Mouse (Mus musculus) gonadal fat pad, adult 2 months (tissue): ENCODE data around the gene Asic1. TPM values are rescaled to one million over a fixed set of nuclear protein-coding genes. Genes with fewer than 3 reads are reported as not detected.

Experiments
- DNase-seq: peaks from one replicate; pipeline ENCODE4 v3.0.0-alpha.2; 2012; ENCODE audit warnings: low read depth
- polyA plus RNA-seq: library from polyadenylated mRNA; depleted of rRNA; stranded (reverse); fragments of >200 nt; gene quantifications from 2 replicates; pipeline ENCODE4 v1.2.3, GENCODE M21; 2012

The Asic1 gene
- polyA plus RNA-seq, 1 experiment = 0.18 TPM

DNA sequence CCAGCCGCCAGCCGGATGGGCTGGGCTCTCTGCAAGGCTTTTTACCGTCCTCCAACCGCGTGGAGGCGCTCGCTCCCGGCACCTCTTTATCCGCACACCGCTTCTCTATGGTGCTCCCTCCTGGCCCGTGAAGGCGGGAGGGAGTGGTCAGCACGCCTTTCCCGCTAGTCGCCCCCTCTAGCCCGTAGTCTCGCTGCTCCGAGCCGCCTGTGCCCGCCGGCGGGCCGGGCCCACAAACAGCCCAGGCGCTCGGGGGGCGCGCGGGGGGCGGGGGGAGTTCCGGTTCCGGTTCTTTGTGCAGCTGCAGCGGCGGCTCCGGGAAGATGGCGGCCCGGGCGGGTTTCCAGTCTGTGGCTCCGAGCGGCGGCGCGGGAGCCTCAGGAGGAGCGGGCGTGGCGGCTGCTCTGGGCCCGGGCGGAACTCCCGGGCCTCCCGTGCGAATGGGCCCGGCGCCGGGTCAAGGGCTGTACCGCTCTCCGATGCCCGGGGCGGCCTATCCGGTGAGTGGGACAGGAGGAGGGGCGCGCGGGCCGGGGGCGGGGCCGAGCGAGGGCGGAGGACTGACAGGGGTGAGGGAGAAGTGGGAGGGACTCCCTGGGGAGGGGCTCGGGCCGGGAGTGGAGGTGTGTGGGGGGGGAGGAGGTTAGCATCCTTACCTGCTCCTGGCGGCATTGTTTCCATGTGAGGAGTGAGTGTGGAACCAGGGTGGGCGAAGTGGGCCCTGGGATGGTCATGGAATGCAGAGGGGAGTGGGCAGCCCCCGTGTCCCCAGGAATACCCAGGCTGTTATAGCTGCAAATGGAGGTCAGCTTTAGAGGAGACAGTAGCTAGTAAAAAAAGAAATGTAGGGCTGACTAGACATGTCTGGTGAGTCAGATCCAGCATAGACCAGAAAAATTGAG, 32.1 kb downstream of the Asic1 start, which contains the start of gene Smarcd1:
Gene Smarcd1 (plus strand): TSS at position 131 of the 902 bp plus-strand sequence.
- DNase-seq = no peak

GRCm38 (mm10) chr15:99703104-99703503, 32.9 kb downstream of the Asic1 start:
- DNase-seq = no peak

DNA sequence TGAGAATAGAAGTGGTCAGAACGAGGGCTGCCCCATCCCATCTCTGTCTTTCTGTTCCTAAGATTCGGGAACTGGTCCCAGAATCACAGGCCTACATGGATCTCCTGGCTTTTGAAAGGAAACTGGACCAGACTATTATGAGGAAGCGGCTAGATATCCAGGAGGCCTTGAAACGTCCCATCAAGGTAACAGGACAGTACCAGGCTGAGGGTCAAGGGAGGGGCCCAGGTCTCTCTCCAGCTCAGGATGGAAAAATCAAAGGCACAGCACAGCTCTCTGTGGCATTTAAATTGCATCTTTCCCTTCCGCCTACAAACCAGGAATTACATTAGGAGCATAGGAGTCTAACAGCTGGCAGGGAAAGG, 33.5 kb downstream of the Asic1 start:
- no peak for DNase-seq

GRCm38 (mm10) chr15:99704041-99704681, 34.0 kb downstream of the Asic1 start:
- no peak for DNase-seq

DNA sequence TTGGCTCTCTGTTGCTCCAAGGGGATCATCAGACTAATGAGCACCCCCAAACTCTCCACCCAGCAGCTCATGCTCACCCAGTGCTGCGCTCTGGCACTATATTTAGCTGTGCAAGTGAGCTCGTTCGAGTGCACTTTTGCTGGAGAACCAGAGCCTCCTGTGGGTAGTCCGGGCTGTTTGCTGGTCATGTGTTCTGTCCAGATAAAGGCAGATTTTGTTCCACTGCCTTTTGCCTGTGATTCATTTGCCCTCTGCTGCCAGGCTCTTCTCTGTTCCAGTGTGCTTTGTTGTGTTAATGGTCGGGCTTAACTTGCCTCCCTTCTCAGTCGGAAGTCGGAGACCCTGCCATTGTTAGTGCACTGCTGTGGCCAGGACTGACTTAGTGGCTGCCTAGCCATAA, 34.7 kb downstream of the Asic1 start:
- no peak for DNase-seq

GRCm38 (mm10) chr15:99705440-99706048, 35.4 kb downstream of the Asic1 start, which contains the start of gene Gm17349:
Gm17349 (minus strand) TSS chr15:99705490.
- no peak for DNase-seq

- DNase-seq = no peak
Measured at GRCm38 (mm10) chr15:99708176-99708575, 38.0 kb downstream of the Asic1 start.

DNA sequence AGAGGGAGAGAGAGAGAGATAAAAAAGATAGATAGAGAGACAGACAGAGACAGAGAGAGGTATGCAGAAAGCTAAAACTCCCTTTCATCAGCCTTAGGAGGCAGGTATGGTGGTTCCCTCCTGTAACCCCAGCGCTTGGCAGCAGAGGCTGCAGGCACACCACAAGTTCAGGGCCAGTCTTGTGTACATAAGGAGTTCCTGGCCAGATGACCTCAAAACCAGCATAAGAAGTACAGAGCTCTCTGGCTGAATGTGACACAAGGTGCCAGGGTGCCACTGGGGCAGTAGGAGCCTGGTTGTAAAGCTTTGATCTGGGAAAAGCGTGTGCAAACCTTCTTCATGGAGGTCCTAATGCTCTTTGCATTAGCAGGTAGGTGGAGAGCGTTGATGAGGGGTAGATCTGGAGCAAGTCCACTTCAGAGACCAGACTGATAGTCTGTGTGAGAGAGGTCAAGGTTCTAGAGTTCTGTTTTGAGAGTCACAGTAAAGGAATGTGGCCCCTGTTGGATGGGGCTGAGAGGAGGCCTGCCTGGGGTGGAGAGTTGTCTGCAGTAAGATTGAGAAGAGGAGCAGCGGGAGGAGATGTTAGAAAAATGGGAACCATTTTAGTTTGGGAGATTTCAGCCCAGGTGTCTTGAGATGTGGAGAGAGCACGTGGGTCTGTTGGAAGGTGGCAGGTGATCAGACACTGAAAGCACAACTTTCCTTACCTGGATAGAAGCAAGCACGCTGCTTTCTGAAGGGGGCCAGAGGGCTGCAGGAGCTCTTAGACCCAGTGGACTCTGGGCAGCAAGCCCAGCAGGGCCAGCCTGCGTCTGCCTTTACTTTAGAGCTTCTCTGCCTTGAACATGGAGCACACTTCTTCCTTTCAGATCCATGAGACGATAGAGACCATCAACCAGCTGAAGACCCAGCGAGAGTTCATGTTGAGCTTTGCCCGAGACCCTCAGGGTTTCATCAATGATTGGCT, 40.3 kb downstream of the Asic1 start:
- DNase-seq = no peak

- DNase-seq = no peak
Measured at GRCm38 (mm10) chr15:99711491-99711890, 41.3 kb downstream of the Asic1 start.

DNA sequence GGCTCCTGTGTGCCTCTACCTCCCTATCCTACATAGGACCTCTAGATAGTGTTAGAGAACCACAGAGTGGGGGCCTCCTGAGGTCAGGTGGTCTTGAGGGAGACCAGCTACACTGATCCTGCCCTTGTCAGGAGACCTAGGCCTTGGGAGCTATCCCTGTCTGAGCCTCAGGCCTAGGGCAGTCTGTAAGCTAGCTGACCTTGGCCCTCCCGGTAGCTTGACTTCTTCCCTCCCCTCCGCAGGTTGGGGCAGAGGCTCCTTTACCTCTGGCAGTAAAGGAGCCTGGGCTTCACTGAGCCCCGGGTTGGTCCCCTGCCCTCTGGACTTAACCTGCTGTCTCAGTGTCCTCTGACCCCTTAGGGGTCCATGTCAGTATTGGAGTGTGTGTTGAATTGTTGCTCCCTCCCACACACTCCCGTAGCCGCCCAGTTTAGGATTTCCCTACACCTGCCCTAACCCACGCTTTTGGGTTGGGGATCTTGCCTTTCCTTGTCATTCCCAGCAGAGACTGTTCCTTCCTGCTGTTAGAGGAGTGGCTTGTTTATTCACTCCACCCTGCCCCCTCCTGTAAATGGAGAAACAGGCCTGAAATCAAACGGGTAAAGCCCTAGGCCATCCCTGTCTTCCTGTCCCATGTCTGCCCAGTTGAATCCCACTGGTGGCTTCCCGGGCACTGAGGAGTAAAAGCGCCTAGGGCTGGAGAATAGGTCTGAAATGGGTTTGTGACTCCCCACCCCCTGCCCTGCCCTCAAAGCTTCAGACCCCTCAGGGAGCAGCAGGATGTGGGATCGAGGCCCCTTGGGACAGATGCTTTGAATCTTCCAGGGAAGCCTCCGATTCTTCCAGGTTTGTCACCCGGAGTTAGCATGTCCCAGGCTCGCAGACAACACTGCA, 42.7 kb downstream of the Asic1 start:
- no peak for DNase-seq

- no peak for DNase-seq
Measured at GRCm38 (mm10) chr15:99713569-99713968, 43.4 kb downstream of the Asic1 start.

DNA sequence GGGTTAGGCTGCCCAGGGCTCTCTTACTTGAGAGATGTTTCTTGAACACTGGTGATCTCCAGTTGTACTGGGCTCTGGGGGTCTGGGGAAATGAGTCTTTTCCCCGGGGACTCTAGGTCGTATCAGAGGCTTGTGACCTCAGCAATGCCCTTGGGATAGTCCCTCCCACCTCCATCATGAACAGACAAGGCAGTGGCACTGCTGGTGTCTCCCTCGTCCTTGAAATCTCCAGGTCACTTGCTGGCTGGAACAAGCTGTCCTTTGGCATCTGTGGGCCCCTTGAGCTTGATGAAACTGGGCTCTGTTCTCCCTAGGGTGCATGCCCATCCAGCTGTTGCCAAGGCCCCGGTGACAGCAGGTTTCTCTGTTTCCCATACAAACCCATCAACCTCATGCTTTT, 44.0 kb downstream of the Asic1 start:
- no peak for DNase-seq

DNA sequence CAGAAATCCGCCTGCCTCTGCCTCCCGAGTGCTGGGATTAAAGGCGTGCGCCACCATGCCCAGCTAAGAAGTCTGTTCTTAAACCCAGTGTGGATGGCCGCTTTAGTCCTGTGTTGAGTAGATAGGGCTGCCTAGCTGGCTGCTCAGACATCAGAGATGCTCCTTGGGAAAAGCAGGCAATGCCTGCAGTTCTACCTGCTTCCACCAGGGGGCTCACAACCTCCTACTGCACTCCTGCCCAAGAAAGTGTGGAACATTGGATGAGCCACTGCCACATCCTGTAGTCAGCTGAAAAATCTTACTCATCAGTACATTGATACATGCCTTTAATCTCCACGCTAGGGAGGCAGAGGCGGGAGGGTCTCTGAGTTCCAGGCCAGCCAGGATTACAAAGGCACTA, 44.7 kb downstream of the Asic1 start:
- DNase-seq = no peak

DNA sequence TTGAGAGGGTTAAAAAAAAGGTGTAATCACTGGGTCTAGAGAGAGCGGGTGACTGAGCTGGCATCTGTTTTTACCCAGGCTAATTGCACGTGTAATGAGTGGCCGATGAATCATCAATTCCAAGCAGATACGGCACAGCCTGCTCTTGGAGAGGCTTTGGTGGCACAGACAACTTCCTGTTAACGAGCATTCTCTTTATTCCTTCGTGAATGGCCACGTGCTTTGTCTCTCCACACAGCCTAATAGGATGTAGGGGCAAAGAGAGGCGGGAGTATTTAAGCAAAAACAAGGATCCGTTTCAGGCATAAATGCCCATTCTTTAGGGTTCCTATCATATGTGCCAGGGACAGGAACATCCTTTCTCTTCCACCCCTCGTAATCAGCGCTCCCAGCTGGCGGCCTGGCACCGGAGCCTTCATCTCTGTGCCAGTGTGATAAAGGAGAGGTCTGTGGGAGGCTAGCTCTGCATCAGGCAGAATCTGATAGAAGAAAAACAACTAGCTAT, 45.2 kb downstream of the Asic1 start:
- DNase-seq = no peak

DNA sequence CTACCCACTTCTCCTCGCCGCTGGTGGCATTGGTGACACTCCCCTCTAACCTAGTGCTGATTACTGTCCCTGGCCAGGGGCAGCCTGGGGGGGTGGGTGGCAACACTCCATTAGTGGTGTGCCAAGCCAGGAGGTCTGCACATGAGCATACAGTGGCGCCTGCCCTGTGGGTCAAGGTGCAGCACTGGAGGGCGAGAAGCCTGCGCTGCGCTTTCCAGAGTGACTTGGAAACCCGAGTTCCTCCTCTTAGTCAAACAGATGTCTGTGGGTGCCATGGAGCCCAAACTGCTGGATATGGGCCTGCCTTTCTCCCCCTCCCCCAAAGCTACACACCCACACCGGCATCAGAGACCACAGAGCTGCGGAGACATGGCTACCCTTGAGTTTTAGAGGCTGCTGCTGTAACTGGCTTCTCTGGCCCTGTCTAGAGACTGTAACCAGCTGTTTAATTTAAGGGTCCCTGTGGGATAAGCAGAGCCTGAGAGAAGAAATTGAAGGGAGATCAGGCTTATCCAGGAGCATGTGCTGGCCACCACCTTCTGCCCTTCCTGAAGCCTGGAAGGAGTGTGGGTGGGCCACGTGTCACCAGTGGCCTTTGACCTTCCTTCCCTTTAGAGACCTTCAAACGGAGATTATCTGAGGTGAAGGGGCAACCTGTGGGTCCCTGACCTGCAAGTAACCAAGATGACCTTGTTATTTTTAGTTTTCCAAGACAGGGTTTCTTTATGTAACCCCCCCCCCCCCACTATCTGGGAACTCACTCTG, 46.0 kb downstream of the Asic1 start:
- no peak for DNase-seq

DNA sequence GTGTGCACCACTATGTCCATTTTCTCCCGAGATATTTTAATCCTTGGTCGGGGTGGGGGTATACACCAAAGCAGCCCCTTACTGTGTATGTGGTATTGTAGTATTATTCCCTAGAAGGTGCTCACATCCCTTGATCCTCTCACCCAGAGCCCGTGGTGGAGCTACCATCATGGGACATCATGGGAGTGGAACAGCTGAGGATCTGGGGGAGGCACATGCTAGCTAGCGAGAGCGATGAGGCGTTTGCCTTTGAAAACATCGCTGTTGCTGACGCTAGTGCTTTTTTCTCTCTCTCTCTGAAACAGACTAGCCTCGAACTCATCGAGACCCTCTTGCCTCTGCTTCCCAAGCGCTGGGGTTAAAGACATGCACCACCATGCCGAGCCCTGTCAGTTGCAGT, 46.6 kb downstream of the Asic1 start:
- no peak for DNase-seq

- DNase-seq = no peak
Measured at GRCm38 (mm10) chr15:99717386-99718334, 47.5 kb downstream of the Asic1 start, which contains the start of gene Gpd1. Gpd1 (plus strand) TSS chr15:99717515.

DNA sequence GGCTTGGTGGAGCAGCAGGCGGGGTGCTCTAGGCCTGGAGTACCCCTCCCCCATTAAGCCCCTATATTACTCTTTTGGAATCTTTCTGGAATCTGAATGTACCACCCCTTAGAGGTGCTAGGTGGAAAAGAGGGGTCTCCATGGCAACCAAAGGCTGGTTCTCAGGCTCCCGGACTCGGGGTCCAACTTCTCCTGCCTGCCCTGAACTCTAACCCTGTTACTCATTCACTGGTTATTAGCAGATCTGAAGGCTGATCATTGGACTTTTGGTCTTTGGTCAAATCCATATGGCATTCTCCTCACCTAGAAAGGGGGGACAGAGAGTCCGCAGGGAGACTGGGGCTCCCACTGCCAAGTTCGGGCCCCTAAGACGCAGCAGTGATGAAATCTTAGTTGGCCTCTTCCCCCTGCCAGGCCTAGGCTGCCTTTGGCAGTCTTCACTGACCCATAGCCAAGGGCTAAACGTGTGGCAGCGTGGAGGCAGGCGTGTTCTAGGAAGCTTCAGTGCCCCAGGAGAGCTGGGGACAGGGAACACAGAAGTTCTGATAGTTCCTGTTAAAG, 48.4 kb downstream of the Asic1 start:
- no peak for DNase-seq
